Mouse (Mus musculus) kidney, postnatal 10 days (tissue): Measurements from ENCODE around the gene Gm49336.

Experiments
- DNase-seq: peaks from one replicate; pipeline ENCODE4 v3.0.0; 2021; ENCODE audit warnings: mixed read lengths

The Gm49336 gene

GRCm38 (mm10) chr14:60219886-60220285 lies 31.4 kb downstream of the Gm49336 start:
- no peak for DNase-seq

DNA sequence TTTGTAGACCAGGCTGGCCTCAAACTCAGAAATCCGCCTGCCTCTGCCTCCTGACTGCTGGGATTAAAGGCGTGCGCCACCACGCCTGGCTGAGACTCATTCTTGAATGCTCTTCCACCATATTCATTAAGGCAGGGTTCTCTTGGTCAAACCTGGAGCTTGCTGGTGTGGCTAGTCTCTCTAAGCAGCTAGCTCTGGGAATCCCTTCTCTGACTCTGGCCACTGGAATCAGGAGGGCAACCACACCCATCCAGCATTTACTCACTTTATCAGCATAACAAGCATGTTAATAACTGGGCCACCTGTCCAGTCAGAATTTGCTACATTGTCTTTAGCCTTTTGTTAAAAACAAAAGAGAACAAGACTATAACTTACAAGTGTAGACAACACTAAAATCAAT lies 33.7 kb downstream of the Gm49336 start:
- DNase-seq = no peak

DNA sequence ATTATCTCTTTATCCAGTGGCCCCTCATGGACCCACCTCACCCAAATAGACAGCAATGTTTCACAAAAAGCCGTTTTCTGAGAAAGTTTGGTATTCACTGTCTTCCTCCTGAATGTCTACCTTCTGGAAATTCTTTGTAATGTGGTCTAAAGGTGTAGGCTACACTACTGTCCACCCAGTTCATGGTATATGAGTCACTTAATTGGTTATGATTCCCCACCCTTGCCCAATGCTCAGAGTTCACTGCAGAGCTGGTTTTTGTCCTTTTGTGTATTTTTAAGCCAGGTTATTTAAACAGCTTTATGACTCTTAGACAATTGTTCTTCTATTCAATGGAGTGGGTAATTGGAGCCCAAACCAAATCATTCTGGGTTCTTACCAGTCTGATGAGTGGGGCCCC lies 35.2 kb downstream of the Gm49336 start:
- no peak for DNase-seq

- DNase-seq = no peak
Observed at GRCm38 (mm10) chr14:60215000-60215399, 36.3 kb downstream of the Gm49336 start.

DNA sequence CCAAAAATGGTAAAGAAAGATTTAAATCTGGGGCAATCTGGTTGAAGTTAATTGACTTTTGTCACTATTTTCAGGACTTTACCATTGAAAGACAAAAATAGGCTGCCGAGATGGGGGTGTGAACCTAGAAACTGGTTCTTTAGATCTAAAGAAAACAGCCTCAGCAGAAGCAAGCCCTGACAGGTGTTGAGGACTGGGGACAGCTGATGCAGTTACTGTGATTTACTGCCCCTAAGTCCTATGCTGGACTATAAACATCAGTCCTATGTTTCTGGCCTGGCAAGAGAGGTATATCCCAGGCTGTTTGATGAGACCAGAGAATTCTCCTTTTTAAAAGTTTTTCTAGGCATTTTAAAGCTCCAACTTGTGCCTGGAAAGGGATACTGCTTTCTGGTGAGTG lies 37.3 kb downstream of the Gm49336 start:
- DNase-seq = no peak

- DNase-seq = no peak
Observed at GRCm38 (mm10) chr14:60209166-60209565, 42.1 kb downstream of the Gm49336 start.

GRCm38 (mm10) chr14:60204993-60205392 lies 46.3 kb downstream of the Gm49336 start:
- no peak for DNase-seq

- DNase-seq = no peak
Observed at GRCm38 (mm10) chr14:60196884-60197283, 54.4 kb downstream of the Gm49336 start, which contains the start of gene Atp8a2. Gene Atp8a2 (minus strand): TSS chr14:60197179.

DNA sequence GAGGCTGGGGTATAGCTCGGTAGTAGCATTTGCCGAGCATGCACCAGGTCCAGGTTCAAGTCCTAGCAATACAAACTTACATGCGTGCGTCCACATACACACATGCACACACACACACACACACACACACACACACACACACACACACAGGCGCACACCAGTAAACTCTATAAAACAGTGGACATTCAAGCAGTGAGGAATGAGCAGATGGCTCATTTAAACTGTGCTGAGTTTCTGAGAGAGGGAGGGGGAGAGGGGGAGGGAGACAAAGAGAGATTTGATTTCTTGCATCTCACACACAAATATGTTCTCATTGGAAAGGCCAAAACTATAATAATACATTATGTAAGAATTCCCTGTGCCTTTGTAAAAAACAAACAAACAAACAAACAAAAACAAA lies 55.3 kb downstream of the Gm49336 start:
- DNase-seq = peak; percentile 28

DNA sequence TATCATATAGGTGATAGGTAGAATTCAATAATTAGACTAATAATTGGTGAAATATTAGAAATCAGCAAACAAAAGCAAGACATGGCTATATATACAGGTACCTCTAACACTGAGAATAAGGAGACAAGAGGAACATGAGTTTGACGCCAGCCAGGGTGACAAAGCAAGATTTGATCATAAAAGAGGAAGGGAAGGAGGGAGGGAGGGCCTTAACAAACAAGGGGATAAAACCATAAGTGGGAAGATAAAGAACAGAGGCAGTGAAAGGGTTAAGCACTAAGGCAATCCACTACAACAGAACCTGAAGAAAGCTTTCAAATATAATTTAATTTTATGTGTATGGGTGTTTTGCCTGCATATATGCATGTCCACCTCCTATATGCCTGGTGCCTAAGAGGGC lies 56.7 kb downstream of the Gm49336 start:
- DNase-seq = no peak

GRCm38 (mm10) chr14:60189771-60190170 lies 61.5 kb downstream of the Gm49336 start:
- DNase-seq = no peak

GRCm38 (mm10) chr14:60188201-60188825 lies 63.0 kb downstream of the Gm49336 start:
- DNase-seq = no peak

- no peak for DNase-seq
Observed at GRCm38 (mm10) chr14:60181306-60181705, 70.0 kb downstream of the Gm49336 start.

GRCm38 (mm10) chr14:60178571-60178955 lies 72.7 kb downstream of the Gm49336 start:
- DNase-seq = no peak

- no peak for DNase-seq
Observed at GRCm38 (mm10) chr14:60177614-60178570, 73.4 kb downstream of the Gm49336 start.

DNA sequence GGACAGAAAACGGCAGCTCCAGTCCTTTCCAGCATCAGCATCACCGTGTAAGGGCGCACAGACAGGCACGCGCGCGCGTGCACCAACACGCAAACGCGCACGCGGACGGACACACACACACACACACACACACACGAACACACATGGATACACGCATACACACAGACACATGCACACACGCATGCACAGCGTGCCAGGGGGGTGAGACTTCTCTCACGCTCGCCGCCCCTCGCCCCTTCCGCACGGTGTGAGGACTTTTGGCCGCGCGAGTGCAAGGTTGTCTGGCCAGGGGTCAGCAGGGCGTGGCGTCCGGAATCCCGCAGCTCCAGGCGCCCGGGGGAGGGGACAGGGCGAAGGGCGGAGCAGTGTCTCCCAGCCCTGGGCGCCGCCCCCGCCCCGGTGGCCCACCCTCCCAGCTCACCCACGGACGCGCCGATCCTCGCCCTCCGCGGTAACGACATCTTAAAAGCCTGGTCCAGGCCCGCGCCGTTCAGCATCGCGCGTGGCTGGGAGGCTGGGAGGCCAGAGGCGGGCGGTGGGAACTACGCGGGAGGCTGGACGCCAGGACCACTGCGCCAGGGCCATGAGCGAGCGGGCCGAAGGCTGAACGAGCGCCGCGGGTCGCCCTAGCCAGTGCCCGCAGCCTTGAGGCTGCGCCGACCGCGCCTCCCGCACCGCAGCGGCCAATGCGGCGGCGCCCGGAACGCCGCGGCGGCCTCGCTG lies 74.3 kb downstream of the Gm49336 start:
- DNase-seq = peak; percentile 67

DNA sequence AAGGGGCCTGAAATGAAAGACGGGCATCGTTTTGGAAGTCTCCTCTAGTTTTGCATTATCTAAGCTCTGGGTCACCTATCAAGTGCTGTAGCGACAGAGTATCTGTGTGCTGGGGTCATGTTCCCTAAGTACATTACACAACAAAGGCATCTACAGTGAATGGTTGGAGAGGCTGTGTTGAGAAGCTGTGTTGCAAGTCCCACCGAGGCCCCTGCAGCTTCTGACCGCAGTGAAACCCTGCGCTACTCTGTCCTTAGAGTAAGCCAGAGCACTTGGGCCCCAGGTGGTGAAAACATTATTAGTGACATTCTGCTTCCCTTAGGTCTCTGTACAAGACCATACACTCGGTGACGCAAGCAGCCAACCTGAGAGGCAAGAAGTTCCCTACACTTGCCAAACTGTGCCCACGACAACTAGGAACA lies 74.8 kb downstream of the Gm49336 start:
- DNase-seq = no peak

DNA sequence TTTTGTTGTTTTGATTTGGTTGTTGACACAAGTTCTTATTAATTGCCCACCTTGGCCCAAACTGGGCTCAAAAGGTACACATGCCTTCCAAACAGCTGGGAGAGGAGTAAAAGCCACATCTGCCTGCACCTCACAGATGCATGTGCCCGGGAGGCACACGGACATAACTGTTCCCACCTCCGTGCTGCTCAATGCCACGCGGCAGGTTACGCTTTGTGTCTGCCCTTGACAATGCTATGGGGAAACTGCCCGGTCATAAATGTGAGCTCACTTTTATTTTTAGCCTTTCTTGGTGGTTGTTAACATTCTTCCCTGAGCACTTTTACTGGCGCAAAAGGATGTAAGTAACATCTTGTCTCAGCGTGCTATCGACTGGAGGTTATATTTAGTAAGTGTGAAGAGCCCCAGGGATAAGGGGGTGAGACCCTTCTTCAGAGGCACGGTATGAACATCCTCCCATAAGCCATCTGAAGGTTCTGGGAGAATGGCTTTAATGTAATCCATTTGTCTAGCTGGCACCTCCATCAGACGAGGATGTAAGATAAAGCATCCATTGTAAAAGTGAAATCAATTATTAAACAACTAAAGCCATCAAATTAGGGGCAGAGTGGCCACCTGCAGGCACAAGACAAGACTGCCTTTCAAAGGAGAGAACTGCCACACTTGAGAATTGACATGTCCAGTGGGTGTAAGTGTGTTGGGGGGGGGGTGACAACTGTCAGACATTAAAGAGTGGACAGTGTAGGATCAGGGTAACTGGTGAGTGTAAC lies 78.8 kb downstream of the Gm49336 start:
- no peak for DNase-seq

GRCm38 (mm10) chr14:60170845-60171610 lies 80.3 kb downstream of the Gm49336 start:
- peak; percentile 17 for DNase-seq

DNA sequence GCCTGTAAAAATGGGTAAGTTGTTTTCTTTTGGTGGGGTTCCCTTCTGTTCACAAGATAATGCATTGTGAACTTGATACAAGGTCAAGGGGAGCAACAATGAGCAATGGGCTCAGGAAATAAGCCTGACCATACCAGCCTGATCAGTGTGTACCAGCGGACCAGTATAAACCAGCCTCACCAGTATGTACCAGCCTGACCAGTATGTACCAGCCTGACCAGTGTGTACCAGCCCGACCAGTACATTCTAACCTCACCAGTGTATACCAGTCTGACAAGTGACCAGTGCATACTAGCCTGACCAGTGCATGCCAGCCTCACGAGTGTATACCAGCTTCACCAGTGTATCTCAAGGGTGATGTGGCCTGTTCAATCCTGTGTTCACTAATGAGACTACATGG lies 87.9 kb downstream of the Gm49336 start:
- DNase-seq = no peak
